Comparison of ENCODE assay signal across 23 mouse cellular contexts in the genomic region with DNA sequence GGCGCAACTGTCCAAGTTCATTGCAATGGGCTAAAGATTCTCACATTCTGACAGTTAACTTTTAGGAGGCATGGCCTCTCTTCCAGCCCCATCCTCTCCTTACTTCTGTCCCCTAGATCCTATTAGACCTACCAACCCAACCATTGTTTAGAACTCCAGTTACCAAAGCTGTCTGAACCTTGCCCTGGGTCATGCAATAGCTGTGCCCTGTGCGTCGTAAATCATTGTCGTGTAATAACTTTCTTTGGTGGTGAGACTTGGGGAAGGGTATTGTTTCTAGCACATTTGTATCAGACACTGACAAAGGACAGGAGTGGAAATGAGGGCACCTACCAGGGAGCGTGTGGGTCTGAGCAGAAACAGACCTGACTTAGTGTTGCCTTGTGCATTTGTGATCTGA.
DNase-seq lines count a peak whose midpoint lies in the region; ATAC-seq and TF ChIP-seq lines count a peak whose summit lies in the region.
"Had no signal": no experiment of that assay in that cellular context is flagged by ENCODE, and none has a peak within 500 bp of the region (broad histone marks: within the 10 kb centered on the region; RNA-seq: fewer than 3 reads in every experiment).

No protein-coding gene starts in this region.

- H3K4me3 ChIP-seq in lung, embryonic 16.5 days (ENCODE audit: low read length), result no peak overlapping the region
- H3K4me3 ChIP-seq in lung, adult 2 months (replicated peaks; ENCODE audit: extremely low read depth, low read depth, low read length), result no peak overlapping the region
- H3K4me3 ChIP-seq: forebrain, embryonic 10.5 days; forebrain, embryonic 13.5 days; gastrocnemius, adult 2 months; heart, embryonic 12.5 days; heart, embryonic 15.5 days; hindbrain, embryonic 10.5 days; hindbrain, embryonic 13.5 days had no signal

- TF ChIP-seq CTCF in lung, adult 2 months (IDR thresholded peaks at IDR 0.05; ENCODE audit: insufficient read depth, low read length), result no peak

- WGBS in lung, embryonic 16.5 days, result 88% methylated on average over 5 of the region's 5 CpGs
- WGBS in lung, adult 2 months, result 89% methylated on average over 5 of the region's 5 CpGs

- H3K27me3 ChIP-seq in lung, embryonic 16.5 days (ENCODE audit: control insufficient read depth, insufficient read depth, low read depth, low read length), result no peaks in the 10 kb centered on the region
- H3K27me3 ChIP-seq: forebrain, embryonic 13.5 days; heart, embryonic 12.5 days; heart, embryonic 15.5 days; hindbrain, embryonic 13.5 days had no signal

- ATAC-seq in lung, embryonic 16.5 days (ENCODE audit: low read depth), result no peak
- ATAC-seq: activated CD4-positive, CD25-positive, alpha-beta regulatory T cell, adult 4 months; forebrain, embryonic 13.5 days; forebrain, embryonic 16.5 days; hindbrain, embryonic 16.5 days had no signal

- no peak overlapping the region for H3K4me2 ChIP-seq in lung, embryonic 16.5 days (ENCODE audit: low read depth, low read length)
- H3K4me2 ChIP-seq: forebrain, embryonic 13.5 days; heart, embryonic 12.5 days; heart, embryonic 15.5 days; hindbrain, embryonic 13.5 days had no signal

- H3K27ac ChIP-seq in lung, embryonic 16.5 days (ENCODE audit: low read length), result 0 out of 2 replicates have a peak overlapping the region, but pooled peaks have one; percentile 15
- H3K27ac ChIP-seq: forebrain, embryonic 10.5 days; forebrain, embryonic 13.5 days; heart, embryonic 15.5 days; hindbrain, embryonic 10.5 days; hindbrain, embryonic 13.5 days had no signal

- no peak overlapping the region for H3K9ac ChIP-seq in lung, embryonic 16.5 days (ENCODE audit: low read length)
- H3K9ac ChIP-seq: forebrain, embryonic 13.5 days; heart, embryonic 12.5 days; heart, embryonic 15.5 days; hindbrain, embryonic 13.5 days had no signal

- peak; percentile 5 for DNase-seq in kidney, adult 9 months
- no peak for DNase-seq in kidney, adult 8-10 months
- no peak for DNase-seq in lung, adult 2 months
- DNase-seq in forelimb bud, embryonic 11.5 days (ENCODE audit: low read depth, low spot score), result peak; percentile 2
- no peak for DNase-seq in B cell, adult 2 months
- DNase-seq in left cerebral cortex, postnatal 10 days (ENCODE audit: extremely low spot score in 1 of 2, low spot score in 2 of 2), result no peak
- DNase-seq: cerebellum, adult 11 months; cerebellum, adult 2 months; cerebellum, adult 9-11 months; cerebellum, postnatal 25 days; embryo, embryonic 11 days; gastrocnemius, adult 2 months; heart, adult 11 months had no signal

- peaks cover 13% of the 10 kb centered on the region for H3K4me1 ChIP-seq in lung, embryonic 16.5 days (replicated peaks; ENCODE audit: control insufficient read depth, insufficient read depth, low read length)
- peaks cover 13% of the 10 kb centered on the region for H3K4me1 ChIP-seq in lung, adult 2 months (ENCODE audit: control insufficient read depth, insufficient read depth, low read length)
- H3K4me1 ChIP-seq: forebrain, embryonic 10.5 days; forebrain, embryonic 13.5 days; heart, embryonic 12.5 days; heart, embryonic 15.5 days; hindbrain, embryonic 10.5 days had no signal

- TF ChIP-seq POLR2A in lung, adult 2 months (IDR thresholded peaks at IDR 0.05; ENCODE audit: borderline replicate concordance, extremely low read depth, low read depth, low read length), result no peak

- no peaks in the 10 kb centered on the region for H3K9me3 ChIP-seq in lung, embryonic 16.5 days (ENCODE audit: control insufficient read depth, low read length)
- H3K9me3 ChIP-seq: forebrain, embryonic 10.5 days; forebrain, embryonic 13.5 days; heart, embryonic 12.5 days; heart, embryonic 15.5 days; hindbrain, embryonic 10.5 days; hindbrain, embryonic 13.5 days had no signal

- H3K36me3 ChIP-seq in lung, embryonic 16.5 days (ENCODE audit: control insufficient read depth, insufficient read depth, low read length), result no peaks in the 10 kb centered on the region
- H3K36me3 ChIP-seq: forebrain, embryonic 10.5 days; heart, embryonic 12.5 days; heart, embryonic 15.5 days; hindbrain, embryonic 10.5 days; hindbrain, embryonic 13.5 days had no signal

- intact Hi-C loops in left cerebral cortex, postnatal 10 days (cut with DNase I), result no loop called here

Comparison
In these comparisons a context has a peak if more than half of its experiments do, and no peak if none do; other contexts are left out.
1. DNase-seq: peak in kidney, adult 9 months (single experiment) and forelimb bud, embryonic 11.5 days (single experiment); none in kidney, adult 8-10 months (0 of 2), lung, adult 2 months (single experiment), B cell, adult 2 months (0 of 2) and left cerebral cortex, postnatal 10 days (0 of 2).